ENCODE assay signal across 16 mouse cellular contexts in genomic region chr4:57240100-57240499, GRCm38 (mm10).
DNase-seq lines count a peak whose midpoint lies in the region; ATAC-seq and TF ChIP-seq lines count a peak whose summit lies in the region.
"Had no signal": no experiment of that assay in that cellular context is flagged by ENCODE, and none has a peak within 500 bp of the region (broad histone marks: within the 10 kb centered on the region; RNA-seq: fewer than 3 reads in every experiment).

No protein-coding gene starts in this region.

- TF ChIP-seq CTCF in gastrocnemius, adult 2 months (IDR thresholded peaks at IDR 0.05): no peak
- no peak for TF ChIP-seq CTCF in lung, postnatal 0 days (IDR thresholded peaks at IDR 0.05)

- 25% methylated on average over 7 of the region's 7 CpGs for WGBS in heart, embryonic 16.5 days
- 25% methylated on average over 7 of the region's 7 CpGs for WGBS in lung, postnatal 0 days

- intact Hi-C loops in gastrocnemius, adult 2 months (cut with DNase I): loop anchor here (5.0 kb wide), 1 partner anchor 37 kb away; no protein-coding TSS in a partner anchor

- ATAC-seq in heart, embryonic 16.5 days (replicated peaks; ENCODE audit: extremely low read depth, insufficient read depth, low FRiP score): peak; percentile 18; the same call in 1 of the 2 replicates
- peak; percentile 89 for ATAC-seq in lung, postnatal 0 days
- ATAC-seq: hindbrain, embryonic 16.5 days had no signal

- peak overlapping the region; percentile 13; the same call in 1 of the 2 replicates for H3K9ac ChIP-seq in heart, embryonic 16.5 days (ENCODE audit: low read length)
- no peak overlapping the region for H3K9ac ChIP-seq in lung, postnatal 0 days (replicated peaks; ENCODE audit: low read depth)
- H3K9ac ChIP-seq: neural tube, embryonic 15.5 days had no signal

- DNase-seq in gastrocnemius, adult 2 months: no peak
- no peak for DNase-seq in gastrocnemius, postnatal 25 days
- peak; percentile 37 for DNase-seq in Muller cell, postnatal 12 days (ENCODE audit: inconsistent ontology term)
- peak; percentile 84 for DNase-seq in lung, postnatal 0 days (ENCODE audit: low spot score)
- no peak for DNase-seq in ovary, postnatal 14 days (ENCODE audit: low spot score)
- no peak for DNase-seq in frontal cortex, postnatal 25 days (ENCODE audit: low spot score in 2 of 2)
- DNase-seq in kidney, adult 18-20 months: no peak
- DNase-seq: adrenal gland, postnatal 25 days; cerebellum, adult 9-10 months; liver; thymus, postnatal 25 days had no signal

- peak overlapping the region; percentile 3; the same call in 1 of the 2 replicates for H3K4me2 ChIP-seq in heart, embryonic 16.5 days (ENCODE audit: low read depth, low read length)
- H3K4me2 ChIP-seq in lung, postnatal 0 days (replicated peaks; ENCODE audit: low read depth, low read length): no peak overlapping the region
- H3K4me2 ChIP-seq: midbrain, embryonic 11.5 days; neural tube, embryonic 15.5 days had no signal

- H3K4me3 ChIP-seq in gastrocnemius, adult 2 months: peak overlapping the region; percentile 9
- H3K4me3 ChIP-seq in heart, embryonic 16.5 days (ENCODE audit: low read length): no peak overlapping the region
- no peak overlapping the region for H3K4me3 ChIP-seq in lung, postnatal 0 days (ENCODE audit: low read depth, low read length)
- H3K4me3 ChIP-seq: neural tube, embryonic 15.5 days had no signal

- no peaks in the 10 kb centered on the region for H3K27me3 ChIP-seq in heart, embryonic 16.5 days (ENCODE audit: control insufficient read depth, insufficient read depth, low read length)
- H3K27me3 ChIP-seq in lung, postnatal 0 days (replicated peaks; ENCODE audit: insufficient read depth, low read length): no peaks in the 10 kb centered on the region
- H3K27me3 ChIP-seq: neural tube, embryonic 15.5 days had no signal

- no peaks in the 10 kb centered on the region for H3K9me3 ChIP-seq in heart, embryonic 16.5 days (replicated peaks; ENCODE audit: control insufficient read depth, low read length)
- no peaks in the 10 kb centered on the region for H3K9me3 ChIP-seq in lung, postnatal 0 days (ENCODE audit: low read length)
- H3K9me3 ChIP-seq: neural tube, embryonic 15.5 days had no signal

- peaks cover 25% of the 10 kb centered on the region for H3K4me1 ChIP-seq in heart, embryonic 16.5 days (ENCODE audit: control insufficient read depth, insufficient read depth, low read length)
- peaks cover 12% of the 10 kb centered on the region; the same call in 1 of the 2 replicates for H3K4me1 ChIP-seq in lung, postnatal 0 days (ENCODE audit: insufficient read depth, low read depth, low read length)

- H3K36me3 ChIP-seq in heart, embryonic 16.5 days (ENCODE audit: control insufficient read depth, insufficient read depth): no peaks in the 10 kb centered on the region
- no peaks in the 10 kb centered on the region for H3K36me3 ChIP-seq in lung, postnatal 0 days (ENCODE audit: insufficient read depth, low read length)
- H3K36me3 ChIP-seq: G1E; neural tube, embryonic 15.5 days had no signal

- peak overlapping the region; percentile 74 for H3K27ac ChIP-seq in gastrocnemius, adult 2 months
- H3K27ac ChIP-seq in heart, embryonic 16.5 days (ENCODE audit: low read length): peak overlapping the region; percentile 37
- peak overlapping the region; percentile 79 for H3K27ac ChIP-seq in lung, postnatal 0 days (ENCODE audit: low read length)
- H3K27ac ChIP-seq: neural tube, embryonic 15.5 days had no signal

- peak; percentile 77 for TF ChIP-seq EP300 in lung, postnatal 0 days (IDR thresholded peaks at IDR 0.05)

Comparison
In these comparisons a context has a peak if more than half of its experiments do, and no peak if none do; other contexts are left out.
1. DNase-seq: peak in Muller cell, postnatal 12 days (single experiment) and lung, postnatal 0 days (single experiment); none in gastrocnemius, adult 2 months (single experiment), gastrocnemius, postnatal 25 days (single experiment), ovary, postnatal 14 days (single experiment), frontal cortex, postnatal 25 days (0 of 2) and kidney, adult 18-20 months (single experiment).
2. Peak in every context shown above with its lines, with median percentiles within 50 percentile points of each other: H3K27ac ChIP-seq.